Mouse (Mus musculus) liver, embryonic 13.5 days (tissue): ENCODE measurements around the gene B3glct. TPM values are rescaled to one million over a fixed set of nuclear protein-coding genes. Genes with fewer than 3 reads are reported as not detected.

Source experiments
- ATAC-seq: fragments of 200-750 bp; cut with Nextera tagmentation; 2 replicates; pipeline ENCODE4 v1.8.0; 2017; ENCODE audit warnings: low read depth, mild to moderate bottlenecking, moderate number of reproducible peaks, moderate library complexity
- DNase-seq: peaks from one replicate; pipeline ENCODE4 v3.0.0; 2022
- H3K27ac ChIP-seq: fragments of 300-500 bp; sonication (generic); 2 replicates; pipeline ENCODE4 v1.5.1; 2015; ENCODE audit warnings: moderate library complexity, mild to moderate bottlenecking, inconsistent platforms
- H3K27me3 ChIP-seq: fragments of 300-500 bp; sonication (generic); 2 replicates; pipeline ENCODE4 v1.6.1; 2015; ENCODE audit warnings: mild to moderate bottlenecking, inconsistent platforms
- H3K36me3 ChIP-seq: fragments of 300-500 bp; sonication (generic); 2 replicates; pipeline ENCODE4 v1.6.1; 2015; ENCODE audit warnings: mild to moderate bottlenecking, inconsistent platforms
- H3K4me1 ChIP-seq: fragments of 300-500 bp; sonication (generic); replicated peaks from 2 replicates; pipeline ENCODE4 v1.6.1; 2015; ENCODE audit warnings: inconsistent platforms
- H3K4me2 ChIP-seq: fragments of 300-500 bp; sonication (generic); 2 replicates; pipeline ENCODE4 v1.6.1; 2015; ENCODE audit warnings: inconsistent platforms, mild to moderate bottlenecking, moderate library complexity
- H3K4me3 ChIP-seq: fragments of 300-500 bp; sonication (generic); replicated peaks from 2 replicates; pipeline ENCODE4 v1.5.1; 2015; ENCODE audit warnings: mild to moderate bottlenecking, inconsistent platforms
- H3K9ac ChIP-seq: fragments of 300-500 bp; sonication (generic); 2 replicates; pipeline ENCODE4 v1.6.1; 2015; ENCODE audit warnings: mild to moderate bottlenecking, inconsistent platforms
- H3K9me3 ChIP-seq: fragments of 300-500 bp; sonication (generic); replicated peaks from 2 replicates; pipeline ENCODE4 v1.6.1; 2016; ENCODE audit warnings: inconsistent platforms
- WGBS: fragments of 180-500 bp; shearing (Covaris S2); methylation state at CpG from one replicate; pipeline ENCODE4 v1.1.7; 2015; ENCODE audit not compliant: insufficient replicate concordance; 5-methylcytosine and 5-hydroxymethylcytosine counted together
- polyA plus RNA-seq: library from polyadenylated mRNA; unstranded; fragments of >200 nt; fragmentation: Nextera tagmentation; extraction: Ambion mirVana; gene quantifications from 2 replicates; pipeline ENCODE4 v1.2.1, GENCODE M21; 2015

B3glct gene
- polyA plus RNA-seq, 1 experiment from 2014 or later: 4.5 TPM

GRCm38 (mm10) chr5:149713170-149713774, 35.2 kb downstream of the B3glct start:
- ATAC-seq: no peak
- 47% methylated on average over 11 of the region's 11 CpGs for WGBS
- Histone ChIP-seq H3K9me3 (peaks cover 7% of the 10 kb centered on the region), H3K4me1 (no peaks in the 10 kb centered on the region), H3K9ac (no peak overlapping the region), H3K4me2 (no peak overlapping the region), H3K36me3 (peaks cover 13% of the 10 kb centered on the region; the same call in 1 of the 2 replicates), H3K27me3 (no peaks in the 10 kb centered on the region), H3K27ac (no peak overlapping the region), H3K4me3 (no peak overlapping the region)
- DNase-seq: peak; percentile 20

GRCm38 (mm10) chr5:149713834-149714233, 35.8 kb downstream of the B3glct start:
- Histone ChIP-seq H3K4me2 (no peak overlapping the region), H3K4me3 (no peak overlapping the region), H3K27ac (no peak overlapping the region), H3K9me3 (peaks cover 2% of the 10 kb centered on the region), H3K4me1 (no peaks in the 10 kb centered on the region), H3K9ac (no peak overlapping the region), H3K36me3 (0 out of 2 replicates have a peak, but pooled peaks cover 8% of the 10 kb centered on the region), H3K27me3 (no peaks in the 10 kb centered on the region)
- ATAC-seq (no peak), DNase-seq (no peak)
- WGBS: 50% methylated on average over 16 of the region's 16 CpGs

DNA sequence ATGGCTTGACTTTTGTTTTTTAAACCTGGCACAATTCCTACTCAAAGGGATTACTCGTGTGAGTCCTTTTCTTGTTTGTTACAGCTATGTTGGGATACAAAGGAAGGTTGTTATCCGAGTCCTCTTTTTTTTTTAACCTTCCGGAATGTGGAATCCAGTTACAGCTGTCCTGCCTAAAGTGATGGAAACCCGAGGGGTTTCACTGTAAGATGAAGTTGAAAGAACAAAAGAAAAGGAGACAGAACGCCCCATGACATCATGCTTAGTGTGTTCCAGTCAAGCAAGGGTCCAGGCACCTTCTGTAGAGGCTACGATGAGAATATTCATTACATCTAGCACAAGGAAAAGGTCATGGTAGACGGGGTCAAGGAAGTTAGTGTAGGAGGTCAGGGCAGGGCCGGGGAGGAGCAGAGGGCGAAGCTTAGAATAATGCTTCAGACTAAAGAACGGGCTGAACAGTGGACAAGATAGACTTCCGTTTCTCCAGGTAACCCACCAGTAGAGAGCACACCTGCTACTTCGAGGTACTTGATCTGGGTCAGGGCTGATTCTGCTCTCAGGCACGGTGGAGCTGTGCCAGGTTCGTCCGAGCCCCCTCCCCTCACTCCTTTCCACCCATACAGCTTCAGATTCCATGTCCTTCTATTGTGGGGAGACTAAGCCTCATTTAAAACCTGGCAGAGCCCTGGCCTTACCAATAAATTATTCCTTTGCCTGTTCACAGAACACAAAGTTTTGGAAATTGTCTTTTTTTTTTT, 37.7 kb downstream of the B3glct start:
- DNase-seq: no peak
- no peaks in the 10 kb centered on the region for H3K27me3 ChIP-seq
- no peaks in the 10 kb centered on the region for H3K9me3 ChIP-seq
- H3K4me2 ChIP-seq: no peak overlapping the region
- no peaks in the 10 kb centered on the region for H3K4me1 ChIP-seq
- no peak for ATAC-seq
- H3K4me3 ChIP-seq: no peak overlapping the region
- H3K27ac ChIP-seq: no peak overlapping the region
- H3K36me3 ChIP-seq: no peaks in the 10 kb centered on the region
- H3K9ac ChIP-seq: no peak overlapping the region
- 71% methylated on average over 15 of the region's 15 CpGs for WGBS

DNA sequence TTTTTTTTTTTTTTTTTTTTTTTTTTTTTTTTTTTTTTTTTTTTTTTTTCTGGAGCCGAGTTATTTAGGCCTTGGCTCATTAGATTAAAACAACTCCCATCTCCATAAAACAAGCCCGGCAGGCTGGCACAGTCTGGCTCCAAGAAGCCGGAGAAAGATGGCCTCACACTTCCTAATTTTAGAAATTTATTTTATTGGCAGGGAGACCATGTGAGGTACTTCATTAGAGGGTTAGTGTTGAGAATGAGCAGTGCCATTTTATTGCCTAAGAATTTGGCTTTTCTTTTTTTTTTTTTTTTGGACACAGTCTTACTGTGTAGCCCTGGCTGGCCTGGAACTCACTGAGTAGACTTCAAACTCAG, 38.3 kb downstream of the B3glct start:
- no peak for DNase-seq
- 65% methylated on average over 3 of the region's 3 CpGs for WGBS
- no peak overlapping the region for H3K27ac ChIP-seq

DNA sequence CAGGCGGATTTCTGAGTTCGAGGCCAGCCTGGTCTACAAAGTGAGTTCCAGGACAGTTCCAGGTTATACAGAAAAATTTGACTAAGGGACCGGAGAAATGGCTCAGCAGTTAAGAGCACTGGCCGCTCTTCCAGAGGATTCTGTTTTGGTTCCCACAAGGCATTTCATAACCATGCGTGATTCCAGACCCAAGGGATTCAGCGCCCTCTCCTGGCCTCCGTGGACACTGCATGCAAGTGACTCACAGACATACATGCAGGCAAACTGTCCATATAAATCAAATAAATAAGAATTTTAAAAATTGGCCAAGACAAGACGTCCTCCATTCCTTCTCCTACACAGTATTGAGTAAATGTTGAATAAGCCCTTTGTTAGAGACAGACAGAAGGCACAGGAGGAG, 53.7 kb downstream of the B3glct start:
- Histone ChIP-seq H3K9ac (no peak overlapping the region), H3K4me3 (no peak overlapping the region), H3K27ac (no peak overlapping the region), H3K36me3 (peaks cover 24% of the 10 kb centered on the region), H3K4me2 (no peak overlapping the region), H3K27me3 (no peaks in the 10 kb centered on the region), H3K4me1 (no peaks in the 10 kb centered on the region), H3K9me3 (peaks cover 4% of the 10 kb centered on the region)
- no peak for ATAC-seq
- 82% methylated on average over 8 of the region's 8 CpGs for WGBS
- no peak for DNase-seq

More for the DNA sequence above, 38.3 kb downstream of the B3glct start:
- Histone ChIP-seq H3K9me3 (no peaks in the 10 kb centered on the region), H3K27me3 (no peaks in the 10 kb centered on the region), H3K4me1 (no peaks in the 10 kb centered on the region), H3K36me3 (no peaks in the 10 kb centered on the region), H3K4me2 (no peak overlapping the region), H3K9ac (no peak overlapping the region), H3K4me3 (no peak overlapping the region)
- ATAC-seq: no peak

DNA sequence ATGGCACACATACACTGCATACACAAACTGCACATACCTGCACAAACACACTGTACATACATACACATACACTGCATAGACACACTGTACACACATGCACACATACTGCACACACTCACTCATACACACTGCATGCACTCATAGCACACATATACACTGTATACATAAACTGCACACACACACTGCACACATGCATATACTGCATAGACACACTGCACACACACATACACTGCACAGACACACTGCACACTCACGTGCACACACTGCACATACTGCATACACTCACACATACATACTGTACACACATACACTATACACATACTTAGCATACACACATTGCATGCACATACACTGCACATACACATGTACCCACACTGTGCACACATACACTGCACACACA, 59.2 kb downstream of the B3glct start:
- WGBS: 74% methylated on average over 1 of the region's 1 CpGs

GRCm38 (mm10) chr5:149740145-149740544, 62.1 kb downstream of the B3glct start:
- Histone ChIP-seq H3K36me3 (0 out of 2 replicates have a peak, but pooled peaks cover 8% of the 10 kb centered on the region), H3K27me3 (no peaks in the 10 kb centered on the region), H3K4me1 (no peaks in the 10 kb centered on the region), H3K4me2 (no peak overlapping the region), H3K4me3 (no peak overlapping the region), H3K27ac (no peak overlapping the region), H3K9ac (no peak overlapping the region), H3K9me3 (no peaks in the 10 kb centered on the region)
- WGBS: 72% methylated on average over 7 of the region's 7 CpGs
- ATAC-seq (no peak), DNase-seq (no peak)

More for the DNA sequence above, 59.2 kb downstream of the B3glct start:
- ATAC-seq (no peak), DNase-seq (no peak)
- Histone ChIP-seq H3K36me3 (peaks cover 15% of the 10 kb centered on the region), H3K27ac (no peak overlapping the region), H3K9me3 (peaks cover 4% of the 10 kb centered on the region), H3K27me3 (no peaks in the 10 kb centered on the region), H3K4me3 (no peak overlapping the region), H3K4me1 (no peaks in the 10 kb centered on the region), H3K4me2 (no peak overlapping the region), H3K9ac (no peak overlapping the region)

- Histone ChIP-seq H3K4me2 (no peak overlapping the region), H3K27ac (no peak overlapping the region), H3K27me3 (no peaks in the 10 kb centered on the region), H3K4me1 (no peaks in the 10 kb centered on the region), H3K9ac (no peak overlapping the region), H3K36me3 (0 out of 2 replicates have a peak, but pooled peaks cover 8% of the 10 kb centered on the region), H3K9me3 (no peaks in the 10 kb centered on the region), H3K4me3 (no peak overlapping the region)
- WGBS: 59% methylated on average over 3 of the region's 3 CpGs
- ATAC-seq (no peak), DNase-seq (no peak)
Observed at GRCm38 (mm10) chr5:149740703-149741102, 62.7 kb downstream of the B3glct start.

DNA sequence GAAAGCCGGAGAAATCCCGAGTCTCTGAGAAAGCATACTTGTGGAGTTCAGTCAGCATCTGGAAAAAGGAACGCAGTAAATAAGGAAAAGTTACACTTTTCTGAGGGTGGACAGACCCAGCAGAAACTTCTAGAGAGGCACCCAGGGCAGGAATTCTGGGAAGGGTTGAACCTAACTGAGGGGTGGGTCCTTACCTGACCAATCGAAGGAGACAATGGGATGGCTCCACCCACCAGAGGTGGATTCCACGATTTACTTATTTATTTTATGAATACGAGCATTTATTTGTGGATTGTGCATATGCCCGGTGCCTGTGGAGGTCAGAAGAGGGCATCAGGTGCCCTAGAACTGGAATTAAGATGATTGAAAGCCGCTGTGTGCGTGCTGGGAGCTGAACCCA, 64.3 kb downstream of the B3glct start:
- DNase-seq: no peak
- 77% methylated on average over 9 of the region's 9 CpGs for WGBS
- Histone ChIP-seq H3K9ac (no peak overlapping the region), H3K27ac (no peak overlapping the region), H3K4me1 (no peaks in the 10 kb centered on the region), H3K36me3 (0 out of 2 replicates have a peak, but pooled peaks cover 8% of the 10 kb centered on the region), H3K4me2 (no peak overlapping the region), H3K4me3 (no peak overlapping the region), H3K27me3 (no peaks in the 10 kb centered on the region), H3K9me3 (no peaks in the 10 kb centered on the region)
- ATAC-seq: no peak

- no peak overlapping the region for H3K4me3 ChIP-seq
Observed at GRCm38 (mm10) chr5:149745079-149745478, 67.0 kb downstream of the B3glct start.

GRCm38 (mm10) chr5:149748640-149749580, 70.9 kb downstream of the B3glct start:
- Histone ChIP-seq H3K4me1 (no peaks in the 10 kb centered on the region), H3K4me2 (no peak overlapping the region), H3K27me3 (no peaks in the 10 kb centered on the region), H3K9ac (no peak overlapping the region), H3K27ac (no peak overlapping the region), H3K4me3 (no peak overlapping the region), H3K36me3 (no peaks in the 10 kb centered on the region), H3K9me3 (no peaks in the 10 kb centered on the region)
- ATAC-seq (no peak), DNase-seq (no peak)
- 80% methylated on average over 27 of the region's 27 CpGs for WGBS

More at GRCm38 (mm10) chr5:149745079-149745478, 67.0 kb downstream of the B3glct start:
- no peak for DNase-seq
- no peak for ATAC-seq
- Histone ChIP-seq H3K4me2 (no peak overlapping the region), H3K27me3 (no peaks in the 10 kb centered on the region), H3K4me1 (no peaks in the 10 kb centered on the region), H3K27ac (no peak overlapping the region), H3K36me3 (0 out of 2 replicates have a peak, but pooled peaks cover 2% of the 10 kb centered on the region), H3K9me3 (no peaks in the 10 kb centered on the region), H3K9ac (no peak overlapping the region)
- WGBS: 84% methylated on average over 9 of the region's 9 CpGs
